Mouse (Mus musculus): ENCODE measurements around the gene Meis1.

Gene Meis1

DNA sequence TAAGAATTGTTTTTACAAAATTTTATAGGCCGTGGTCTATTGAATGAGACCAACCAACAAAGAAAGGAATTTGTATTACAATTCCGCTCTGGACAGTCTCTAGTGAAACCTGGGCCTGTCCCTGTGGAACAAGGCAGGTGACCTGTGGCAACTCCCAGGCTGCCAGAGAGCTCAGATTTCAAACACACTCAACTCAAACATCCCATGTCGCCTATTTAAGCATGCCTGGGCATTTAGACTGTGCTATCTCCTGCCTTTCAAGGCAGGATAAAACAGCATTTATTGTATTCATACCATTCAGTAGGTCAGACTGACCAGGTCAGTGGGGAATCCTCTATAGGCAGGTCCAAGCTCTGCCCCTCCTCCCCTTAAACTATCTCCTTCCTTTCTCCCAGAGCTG, 73.0 kb downstream of the Meis1 start:
- DNase-seq, result no peak

DNA sequence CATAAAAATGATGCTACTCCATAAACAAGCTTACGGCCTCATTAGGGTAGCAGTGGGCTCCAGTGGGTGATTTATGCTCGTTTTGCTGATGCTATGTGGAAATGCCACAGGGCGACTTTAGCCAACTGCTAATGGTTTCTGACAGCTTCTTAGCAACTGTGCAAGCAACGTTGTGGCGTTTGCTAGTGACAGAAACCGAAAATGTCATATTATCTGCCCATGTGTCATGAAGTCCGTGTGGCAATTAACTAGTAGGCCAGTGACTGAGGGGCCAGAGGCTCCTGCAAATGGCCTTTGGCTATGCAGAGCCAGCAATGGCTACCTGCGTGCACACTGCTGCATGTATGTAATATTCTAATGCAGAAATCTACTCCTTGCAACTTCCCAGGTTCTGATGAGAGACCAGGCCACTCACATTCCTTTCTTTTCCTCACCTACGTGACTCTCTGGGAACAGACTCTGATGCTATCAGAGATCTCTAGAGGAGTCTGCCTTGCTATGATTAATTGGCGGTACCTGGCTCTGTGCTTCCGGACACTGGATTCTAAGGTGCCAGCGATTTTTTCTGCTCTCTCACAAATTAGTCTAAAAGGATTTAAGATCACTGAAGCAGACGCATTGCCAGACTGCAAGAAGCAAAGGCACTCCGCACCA, 73.7 kb downstream of the Meis1 start:
- no peak for DNase-seq

DNA sequence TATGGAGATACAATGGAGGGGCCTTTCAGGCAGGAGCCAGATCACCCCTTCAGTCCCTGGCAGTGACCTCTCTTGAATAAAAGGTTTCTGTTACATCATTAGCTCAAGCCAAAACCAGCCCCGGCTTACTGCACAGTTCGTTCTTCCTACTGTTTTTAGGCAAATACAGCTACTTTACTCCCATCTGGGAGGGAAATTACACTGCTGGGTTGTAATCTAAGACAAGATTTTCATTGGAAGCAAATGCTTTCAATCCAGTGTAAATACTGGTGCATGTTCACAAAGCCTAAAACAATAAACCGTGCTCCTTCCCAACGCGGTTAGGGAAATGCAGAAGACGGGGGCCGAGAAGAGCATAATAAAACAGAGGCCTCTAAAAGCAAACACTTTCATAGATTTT, 74.6 kb downstream of the Meis1 start:
- DNase-seq, result no peak

DNA sequence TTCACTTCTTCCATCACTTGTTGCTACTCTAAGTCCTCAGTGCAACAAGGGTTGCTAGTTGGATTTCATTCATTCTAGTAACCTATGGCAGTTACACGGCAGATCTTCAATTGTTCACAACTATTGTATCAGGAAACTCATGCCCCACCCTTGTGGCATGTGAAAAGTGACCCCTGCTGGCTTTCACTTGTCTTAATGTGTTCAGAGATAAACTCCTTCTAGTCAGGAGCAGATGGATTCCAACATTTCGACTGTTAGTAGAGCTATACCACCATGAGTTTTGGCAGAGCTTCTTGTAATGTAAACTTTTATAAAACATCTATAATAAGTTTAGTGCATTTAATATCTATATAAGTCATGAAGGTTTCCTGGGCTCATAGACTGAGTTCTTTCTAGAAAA, 75.8 kb downstream of the Meis1 start:
- DNase-seq, result no peak

DNA sequence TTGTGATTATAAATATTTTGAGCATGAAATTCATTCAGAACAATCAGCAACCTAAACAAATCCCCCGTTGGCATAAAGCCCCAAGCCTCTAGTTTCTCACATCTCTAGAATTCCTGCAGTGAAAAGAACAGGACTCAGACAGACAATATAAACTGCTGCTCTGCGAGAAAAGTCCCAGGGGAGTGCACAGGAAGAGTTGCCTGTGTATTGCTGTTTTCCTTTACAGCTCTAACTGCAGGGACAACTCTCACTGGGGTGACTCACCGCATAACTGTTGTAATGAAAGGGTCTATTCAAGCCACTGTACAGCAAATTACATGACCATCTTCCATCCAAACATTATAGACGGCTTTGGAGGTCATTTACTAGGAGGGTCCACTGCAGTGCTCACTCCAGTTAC, 77.9 kb downstream of the Meis1 start:
- DNase-seq, result no peak

DNA sequence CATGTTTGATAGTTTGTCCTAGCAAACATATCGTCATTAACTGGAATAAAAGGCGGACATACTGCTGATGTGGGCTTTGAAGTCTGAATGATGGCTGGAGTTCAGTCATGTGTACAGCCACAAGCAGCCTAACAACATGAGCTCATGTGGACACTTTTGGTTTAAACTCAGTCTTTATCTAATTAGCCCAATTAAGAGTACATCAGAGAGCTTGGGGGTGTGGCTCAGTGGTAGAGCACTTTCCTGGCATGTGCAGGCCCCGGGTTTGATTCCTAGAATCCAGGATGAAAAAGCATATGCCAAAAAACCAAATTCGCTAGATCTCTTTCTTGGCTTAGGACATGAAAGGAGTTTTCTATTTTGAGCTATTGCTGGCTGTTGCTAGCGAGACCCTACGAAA, 83.9 kb downstream of the Meis1 start:
- no peak for DNase-seq

DNA sequence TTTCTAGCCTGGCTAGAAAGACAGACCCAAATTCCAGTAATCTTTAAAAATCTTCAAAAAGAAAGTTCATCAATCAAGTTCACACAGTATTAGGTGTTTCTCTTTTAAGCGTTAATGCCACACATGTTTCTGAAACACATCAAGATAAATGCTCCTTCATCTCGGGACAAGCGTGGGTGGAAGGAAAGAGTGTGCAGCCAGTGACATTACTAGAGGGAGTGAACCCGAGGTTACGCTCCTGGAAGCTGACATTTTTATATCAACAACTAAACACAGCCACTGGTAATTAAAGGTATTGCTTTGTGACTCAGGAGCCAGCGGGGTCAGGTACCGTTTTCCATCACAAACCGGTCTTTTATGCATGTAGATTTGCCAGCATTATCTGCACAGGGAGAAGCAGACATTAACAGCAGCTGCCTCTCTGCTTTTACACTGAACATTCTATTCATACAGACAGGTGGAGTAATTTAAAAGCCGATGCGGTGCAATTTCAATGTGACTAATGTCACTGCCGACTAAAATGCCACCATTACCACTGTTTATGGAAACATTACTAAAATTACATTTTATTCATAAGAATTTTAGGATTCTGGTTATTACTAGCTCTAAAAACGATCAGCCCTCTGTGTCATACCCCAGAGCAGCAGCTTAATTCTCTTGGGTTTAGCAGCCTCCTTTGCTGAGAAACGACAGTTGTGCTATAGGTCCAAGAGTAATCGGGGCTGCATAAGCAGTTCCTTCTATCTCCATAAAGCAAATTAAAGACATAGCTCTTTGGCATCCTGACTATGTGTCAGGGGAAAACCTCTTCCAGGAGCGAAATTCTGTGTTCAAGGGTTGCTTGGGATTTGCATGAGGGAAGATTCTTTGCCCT, 87.5 kb downstream of the Meis1 start:
- DNase-seq, result no peak

DNA sequence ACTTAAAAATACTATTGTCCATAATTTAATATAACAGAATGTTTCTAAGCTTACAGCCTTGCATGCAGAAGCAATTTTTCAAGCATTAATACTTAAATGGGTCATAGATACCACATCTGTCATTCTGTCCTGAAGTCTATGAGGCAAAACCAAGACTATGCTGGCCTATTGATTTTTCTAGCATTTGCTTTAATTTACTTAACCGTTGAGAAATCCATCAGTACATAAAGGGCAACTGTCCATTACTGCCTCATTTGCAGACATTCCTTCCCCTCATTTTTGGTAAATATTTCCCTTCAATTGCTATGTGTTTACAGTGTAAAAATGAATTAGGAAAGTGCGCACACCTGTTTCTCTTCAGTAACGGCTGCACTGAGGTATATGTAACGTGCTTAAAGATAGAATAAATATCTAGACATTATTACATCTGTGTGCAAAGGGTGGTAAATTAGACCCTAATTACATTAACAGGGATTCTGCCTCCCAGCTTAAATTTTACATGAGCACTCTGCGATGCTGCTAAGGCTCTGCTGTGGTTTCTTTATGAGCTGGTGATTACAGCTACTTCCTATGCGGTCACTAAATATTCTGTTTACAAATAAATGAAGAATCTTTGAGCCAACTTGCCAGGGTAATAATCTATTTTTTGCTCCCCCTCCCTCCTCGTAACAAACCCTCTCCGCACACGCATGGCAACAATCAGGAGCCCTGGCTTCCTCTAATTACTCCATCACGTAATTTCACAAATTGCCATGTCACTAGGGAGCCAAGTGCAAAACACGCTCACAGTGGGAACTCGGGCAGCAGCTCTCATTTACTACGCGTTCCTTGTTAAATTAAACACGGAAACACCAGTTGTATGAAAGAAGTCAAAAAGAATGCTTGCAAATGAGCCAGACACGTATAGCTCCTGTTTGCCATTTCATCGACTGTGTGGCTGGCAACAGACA, 88.7 kb downstream of the Meis1 start:
- no peak for DNase-seq

DNA sequence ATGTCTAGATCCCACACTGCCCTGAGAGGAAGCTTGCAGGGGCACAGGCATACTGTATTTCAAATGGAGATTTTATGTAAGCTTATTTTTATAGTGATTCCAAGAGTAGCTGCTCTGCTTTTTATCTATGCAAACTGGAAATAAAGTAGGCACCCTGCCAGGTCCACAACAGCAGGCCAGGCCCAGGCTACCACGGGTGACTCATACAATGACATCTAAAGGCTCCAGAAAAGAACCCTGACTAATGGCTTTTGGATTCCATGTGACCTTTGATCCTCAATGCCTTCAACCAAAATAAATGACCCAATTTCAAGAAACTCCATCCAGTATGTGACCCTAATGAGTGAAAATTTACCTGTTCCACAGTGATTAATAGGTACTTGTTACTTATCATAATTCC, 91.4 kb downstream of the Meis1 start:
- DNase-seq, result no peak

DNA sequence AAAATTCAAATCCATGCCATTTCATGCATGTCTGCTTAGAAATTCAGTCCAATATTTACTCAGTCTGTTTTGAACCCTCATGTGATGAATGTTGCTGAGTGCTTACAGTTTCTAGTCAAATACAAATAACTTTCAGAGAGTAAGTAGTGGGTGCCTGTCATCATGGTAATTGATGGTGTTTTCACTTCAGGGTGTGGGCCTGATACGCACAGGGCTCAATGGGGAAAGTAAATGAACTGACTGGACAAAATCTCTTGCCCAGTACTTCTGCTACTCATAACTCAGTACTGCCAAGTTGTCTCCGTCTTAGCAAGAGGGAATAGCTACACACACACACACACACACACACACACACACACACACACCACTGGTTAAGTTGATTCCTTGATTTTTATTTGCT, 92.0 kb downstream of the Meis1 start:
- DNase-seq, result no peak

DNA sequence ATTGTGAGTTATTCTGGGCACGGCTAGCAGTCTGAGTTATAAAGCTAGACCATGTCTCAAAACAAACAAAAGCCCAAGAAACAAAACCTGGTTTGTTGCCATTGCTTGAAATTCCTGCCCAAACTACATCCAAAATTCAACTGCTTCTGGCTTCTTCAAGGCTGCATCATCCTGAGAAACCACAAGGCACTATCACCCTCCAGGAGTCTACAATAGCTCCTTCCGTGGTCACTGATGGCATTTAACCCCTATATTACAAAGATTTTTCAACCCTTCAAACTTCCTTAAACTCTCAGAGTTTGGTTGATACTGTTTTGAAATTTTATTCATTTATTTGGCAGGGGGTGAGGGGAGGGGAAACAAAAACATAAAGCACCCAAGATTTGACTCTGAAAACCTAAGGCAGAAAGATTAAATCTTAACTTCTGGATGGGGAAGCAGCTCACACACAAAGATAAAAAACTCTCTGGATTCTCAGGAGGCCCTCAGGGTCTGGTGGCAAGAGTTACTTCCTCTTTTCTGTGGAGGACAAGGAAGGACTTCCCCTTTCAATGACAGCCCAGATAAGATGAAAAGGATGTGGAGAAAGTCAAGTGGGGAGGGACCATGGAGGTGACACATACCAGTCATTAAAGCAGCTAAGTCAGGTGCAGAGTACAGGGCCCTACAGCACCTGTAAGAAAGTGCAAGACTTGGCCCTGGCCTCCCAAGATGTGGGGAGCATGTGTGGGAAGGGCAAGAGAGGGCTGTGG, 94.0 kb downstream of the Meis1 start:
- no peak for DNase-seq

DNA sequence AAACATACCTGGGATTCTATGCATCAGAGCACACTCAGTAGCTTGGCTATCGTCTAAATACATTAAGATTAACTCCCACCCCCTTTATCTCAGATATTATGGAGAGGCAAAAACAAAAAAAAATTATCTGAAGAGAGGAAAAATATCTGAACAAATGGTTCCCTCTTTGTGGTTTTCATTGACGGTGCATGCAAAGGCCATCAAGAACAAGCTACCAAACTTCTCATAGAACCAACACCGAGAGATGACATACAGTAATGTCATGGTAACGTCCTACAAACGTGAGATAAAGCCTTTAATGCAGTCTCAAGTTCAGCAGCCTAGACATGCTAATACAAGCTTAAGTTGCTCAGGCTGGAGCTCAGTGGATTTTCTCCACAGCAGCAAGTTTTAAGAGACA, 95.5 kb downstream of the Meis1 start:
- DNase-seq, result no peak

DNA sequence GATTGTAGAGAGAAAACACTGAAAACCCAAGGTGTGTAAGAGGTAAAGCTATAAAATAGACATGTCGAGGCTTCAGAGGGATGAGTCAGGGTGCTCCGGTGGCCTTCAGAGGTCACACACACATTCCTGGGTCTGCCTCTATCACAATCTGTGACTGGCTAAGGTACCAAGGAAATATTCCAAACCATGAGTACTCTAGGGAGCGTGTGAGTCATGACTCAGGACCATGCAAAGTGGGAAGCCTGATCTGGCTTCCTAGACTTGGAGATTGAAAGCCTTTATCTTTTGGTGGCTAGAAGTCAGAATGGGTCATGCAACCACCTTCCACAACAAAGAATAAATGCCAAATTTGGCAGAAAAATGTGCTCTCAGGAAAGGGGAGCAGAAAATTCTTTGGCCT, 98.1 kb downstream of the Meis1 start:
- DNase-seq, result no peak

DNA sequence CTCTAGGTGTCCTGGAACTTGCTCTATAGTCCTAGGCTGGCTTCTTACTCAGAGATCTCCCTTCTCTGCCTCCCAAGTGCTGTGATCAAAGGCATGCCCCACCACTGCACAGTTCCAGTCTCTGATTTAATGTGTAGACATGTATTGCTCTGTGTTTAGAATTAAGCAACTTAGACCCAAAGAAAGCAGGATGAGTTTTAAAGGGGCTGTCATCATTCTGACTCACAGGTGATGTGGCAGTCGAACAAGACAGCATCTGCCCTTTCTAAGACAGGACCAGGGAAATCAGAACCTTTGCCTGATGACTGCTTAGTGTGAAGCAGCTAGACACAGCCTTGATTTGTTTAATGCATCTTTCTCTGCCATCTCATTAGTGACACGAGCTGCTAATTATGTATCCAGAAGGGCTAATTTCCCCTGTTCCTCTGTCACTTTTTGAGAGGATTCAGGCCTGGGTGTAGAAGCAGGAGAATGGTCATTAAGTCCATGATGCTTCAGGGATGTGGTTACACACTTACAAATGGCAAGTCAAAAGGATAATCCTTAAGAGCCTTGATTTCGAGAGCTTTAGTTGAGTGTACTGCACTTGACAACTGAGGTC, 99.5 kb downstream of the Meis1 start:
- DNase-seq, result no peak

DNA sequence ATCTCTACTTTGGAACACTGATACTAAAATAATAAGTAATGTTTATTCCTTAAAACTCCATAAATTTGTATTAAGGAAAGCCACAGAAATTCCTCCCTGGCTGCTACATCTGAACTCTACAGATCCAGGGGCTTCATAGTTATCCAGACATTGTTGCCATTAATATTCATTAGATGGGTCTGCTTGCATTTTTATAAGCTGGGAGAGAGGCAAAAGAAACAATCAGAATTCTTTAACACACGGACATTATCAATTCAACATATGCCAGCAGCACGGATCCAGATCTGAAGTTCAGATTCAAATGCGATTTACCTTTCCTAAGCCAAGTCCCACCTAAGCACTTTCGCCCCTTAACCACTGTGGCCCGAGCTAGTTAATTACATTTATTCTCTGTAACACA, 100.9 kb downstream of the Meis1 start:
- DNase-seq, result no peak

DNA sequence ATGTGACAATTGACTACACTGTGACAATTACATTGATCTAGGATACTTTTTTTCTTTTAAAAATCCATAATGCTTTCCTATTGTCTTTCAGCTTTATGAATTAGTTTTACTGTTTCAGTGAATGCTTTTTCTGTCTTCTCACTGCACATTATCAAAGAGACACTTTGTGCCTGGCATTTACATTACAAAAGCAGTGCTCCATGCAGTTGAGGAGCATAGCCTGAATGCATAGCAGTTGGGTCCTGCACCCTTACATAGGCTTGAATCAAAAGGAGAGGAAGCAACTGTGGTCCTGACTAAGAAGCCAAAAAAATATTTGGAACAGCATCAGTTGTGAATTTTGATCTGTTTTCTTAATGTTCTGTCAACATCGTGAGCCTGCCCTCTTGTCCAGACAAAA, 105.5 kb downstream of the Meis1 start:
- no peak for DNase-seq

DNA sequence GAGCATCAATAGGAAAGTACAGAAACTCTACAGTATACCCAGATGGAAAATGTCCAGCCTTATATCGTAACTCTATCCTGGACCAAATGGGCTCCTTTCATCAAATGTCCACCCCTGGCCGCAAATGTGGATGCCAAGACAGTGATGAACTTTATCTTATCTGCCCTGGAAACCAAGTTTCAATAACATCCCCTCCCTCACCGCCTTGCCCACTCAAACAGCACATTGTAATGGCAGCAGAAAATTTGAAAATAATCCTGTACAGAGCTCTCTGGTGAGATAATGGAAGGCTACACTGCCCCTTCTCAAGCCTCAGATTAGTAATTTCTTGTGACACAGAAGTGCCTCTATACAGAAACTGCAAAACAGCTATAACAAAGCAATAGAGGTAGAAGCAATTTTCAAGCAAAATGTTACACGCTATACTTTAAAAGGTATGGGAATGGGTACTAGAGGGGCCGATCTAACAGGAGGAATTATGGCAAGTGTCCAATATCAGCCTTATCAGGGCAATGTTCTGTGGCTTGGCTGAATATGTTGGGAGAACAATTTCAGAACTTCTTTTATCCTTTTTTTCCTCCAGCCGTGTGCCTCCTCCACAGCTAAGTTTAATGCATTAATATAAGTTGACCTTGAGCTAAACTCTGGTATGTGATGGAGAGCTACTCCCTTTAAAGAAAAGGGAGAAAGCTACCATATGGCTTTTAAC, 106.3 kb downstream of the Meis1 start:
- DNase-seq, result no peak

DNA sequence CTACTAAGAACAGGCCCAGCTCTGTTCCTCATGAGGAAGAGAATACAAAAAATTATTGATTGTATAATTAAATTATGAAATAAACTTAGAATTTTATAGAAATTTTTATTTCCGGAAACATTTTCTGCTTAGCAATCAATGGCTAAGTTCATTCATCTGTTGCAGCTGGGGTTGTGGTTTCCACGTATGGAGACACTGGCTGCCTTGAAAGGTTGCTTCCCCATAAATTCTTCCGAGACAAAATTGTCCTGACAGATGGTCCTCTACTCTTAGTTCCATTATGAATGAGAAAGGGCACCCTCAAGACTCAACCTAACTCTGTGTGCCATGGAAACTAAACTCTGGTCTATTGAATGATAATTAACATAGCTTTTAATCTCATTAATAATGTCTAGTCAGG, 111.9 kb downstream of the Meis1 start:
- DNase-seq, result no peak

DNA sequence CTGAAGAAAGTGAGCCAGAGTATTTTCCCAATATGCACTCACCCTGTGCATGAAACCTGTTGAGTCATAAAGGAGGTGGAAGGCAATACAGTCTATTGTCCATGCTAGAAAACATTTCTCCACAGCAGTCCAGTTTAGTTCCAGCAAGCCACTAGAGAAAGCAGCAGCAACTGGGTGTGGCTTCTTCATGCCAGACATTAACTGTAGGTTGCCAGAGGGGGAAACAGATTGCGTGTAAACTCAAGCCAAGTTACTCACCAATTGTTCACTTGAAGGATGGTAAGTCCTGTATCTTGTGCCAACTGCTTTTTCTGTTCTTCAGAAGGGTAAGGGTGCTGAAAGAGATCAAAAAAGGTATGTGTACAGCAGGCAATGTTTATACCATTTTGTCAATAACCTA, 113.4 kb downstream of the Meis1 start:
- no peak for DNase-seq

DNA sequence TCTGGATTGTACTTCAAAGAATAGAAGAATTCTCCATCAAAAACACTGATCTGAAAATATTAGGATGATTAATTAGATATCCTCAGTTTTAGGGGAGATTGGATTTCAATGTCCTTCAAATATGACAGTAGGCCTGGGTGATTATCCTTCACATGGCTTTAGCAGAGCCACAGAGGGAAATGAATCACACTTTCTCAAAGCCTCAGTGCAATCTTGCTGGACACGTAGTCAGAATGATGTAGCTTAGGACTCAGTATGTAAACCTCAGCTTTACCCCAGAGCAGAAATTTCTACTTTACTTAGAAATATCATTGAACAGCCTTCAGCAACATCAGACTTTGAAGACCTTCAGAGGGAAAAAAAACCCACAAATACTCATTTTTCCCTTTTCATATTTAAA, 113.9 kb downstream of the Meis1 start:
- no peak for DNase-seq

DNA sequence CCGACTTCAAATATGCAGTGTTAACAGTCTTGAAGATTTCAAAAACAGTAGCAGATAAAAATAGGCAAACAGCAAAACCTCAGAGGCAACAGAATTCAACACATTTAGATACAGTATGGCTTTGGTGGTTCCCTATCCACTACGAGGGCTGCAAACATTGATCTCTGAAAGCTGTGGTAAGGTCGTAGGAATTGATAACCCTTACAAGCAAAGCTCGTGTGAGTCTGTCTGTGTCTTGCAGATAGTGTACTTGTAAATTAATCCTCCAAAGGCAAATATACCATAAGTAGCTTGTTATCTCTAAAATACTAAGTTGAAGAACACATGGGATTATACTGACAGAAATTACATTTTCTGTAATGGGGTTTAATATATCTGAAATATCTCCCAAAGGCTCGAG, 114.5 kb downstream of the Meis1 start:
- DNase-seq, result no peak

DNA sequence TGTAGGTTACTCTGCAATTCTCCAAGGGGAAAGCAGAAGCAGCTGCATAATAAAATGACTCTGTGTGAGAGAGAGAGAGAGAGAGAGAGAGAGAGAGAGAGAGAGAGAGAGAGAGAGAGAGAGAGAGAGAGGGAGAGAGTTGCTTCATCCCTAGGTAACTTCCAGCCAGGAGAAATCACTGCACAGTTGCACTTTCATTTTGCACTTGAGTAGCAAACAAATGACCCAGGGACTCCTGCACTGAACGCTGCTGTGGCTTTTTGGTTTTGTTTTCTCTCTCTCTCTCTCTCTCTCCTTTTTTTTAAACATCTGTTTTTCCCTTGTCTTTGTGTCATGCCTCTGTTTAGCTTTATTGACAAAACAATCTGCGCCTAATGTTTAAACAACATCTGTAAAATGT, 118.3 kb downstream of the Meis1 start:
- no peak for DNase-seq
